Mouse (Mus musculus): ENCODE results near the gene Osbpl5. TPM values are rescaled to one million over a fixed set of nuclear protein-coding genes. Genes with fewer than 3 reads are reported as not detected.
"Not testable (repeated sequence)": the region's sequence is repeated elsewhere in the genome, so short reads cannot be mapped to it uniquely, and the experiment has no call there.

Gene Osbpl5
- polyA plus RNA-seq, 1 experiment from 2014 or later, result 26.4 TPM

GRCm38 (mm10) chr7:143681566-143681965, 75.2 kb downstream of the Osbpl5 start:
- WGBS, result 88% methylated on average over 1 of the region's 1 CpGs
- Histone ChIP-seq H3K27ac (ENCODE audit: low read length) (no peak overlapping the region), H3K27me3 (replicated peaks; ENCODE audit: control insufficient read depth, insufficient read depth, low read length) (no peaks in the 10 kb centered on the region), H3K4me3 (ENCODE audit: low read length) (no peak overlapping the region), H3K4me1 (ENCODE audit: control insufficient read depth, insufficient read depth, low read length) (no peaks in the 10 kb centered on the region), H3K9me3 (ENCODE audit: control insufficient read depth, low read length) (no peaks in the 10 kb centered on the region), H3K36me3 (ENCODE audit: control insufficient read depth, insufficient read depth, low read length) (no peaks in the 10 kb centered on the region), H3K9ac (ENCODE audit: low read depth, low read length) (no peak overlapping the region), H3K4me2 (ENCODE audit: low read depth, low read length) (no peak overlapping the region)
- no peak for ATAC-seq

GRCm38 (mm10) chr7:143680836-143681235, 75.9 kb downstream of the Osbpl5 start:
- not testable (repeated sequence) for ATAC-seq; H3K9ac ChIP-seq (ENCODE audit: low read depth, low read length)
- 57% methylated on average over 2 of the region's 2 CpGs for WGBS

GRCm38 (mm10) chr7:143679650-143680049, 77.1 kb downstream of the Osbpl5 start:
- 84% methylated on average over 2 of the region's 2 CpGs for WGBS
- ATAC-seq, result 0 out of 2 replicates have a peak, but pooled peaks have one; percentile 42
- not testable (repeated sequence) for H3K4me2 ChIP-seq (ENCODE audit: low read depth, low read length); H3K4me3 ChIP-seq (ENCODE audit: low read length); H3K9me3 ChIP-seq (ENCODE audit: control insufficient read depth, low read length); H3K36me3 ChIP-seq (ENCODE audit: control insufficient read depth, insufficient read depth, low read length); H3K4me1 ChIP-seq (ENCODE audit: control insufficient read depth, insufficient read depth, low read length); H3K27me3 ChIP-seq (replicated peaks; ENCODE audit: control insufficient read depth, insufficient read depth, low read length); H3K27ac ChIP-seq (ENCODE audit: low read length); H3K9ac ChIP-seq (ENCODE audit: low read depth, low read length)

More at GRCm38 (mm10) chr7:143680836-143681235, 75.9 kb downstream of the Osbpl5 start:
- H3K9me3 ChIP-seq (ENCODE audit: control insufficient read depth, low read length); H3K27me3 ChIP-seq (replicated peaks; ENCODE audit: control insufficient read depth, insufficient read depth, low read length); H3K36me3 ChIP-seq (ENCODE audit: control insufficient read depth, insufficient read depth, low read length); H3K4me2 ChIP-seq (ENCODE audit: low read depth, low read length); H3K27ac ChIP-seq (ENCODE audit: low read length); H3K4me1 ChIP-seq (ENCODE audit: control insufficient read depth, insufficient read depth, low read length); H3K4me3 ChIP-seq (ENCODE audit: low read length): not testable (repeated sequence)

- no peak for ATAC-seq
- H3K36me3 ChIP-seq (ENCODE audit: control insufficient read depth, insufficient read depth, low read length), result no peaks in the 10 kb centered on the region
- H3K9ac ChIP-seq (ENCODE audit: low read depth, low read length), result no peak overlapping the region
- H3K4me3 ChIP-seq (ENCODE audit: low read length), result no peak overlapping the region
- no peak overlapping the region for H3K4me2 ChIP-seq (ENCODE audit: low read depth, low read length)
- H3K27me3 ChIP-seq (replicated peaks; ENCODE audit: control insufficient read depth, insufficient read depth, low read length), result no peaks in the 10 kb centered on the region
- H3K27ac ChIP-seq (ENCODE audit: low read length), result no peak overlapping the region
- no peaks in the 10 kb centered on the region for H3K4me1 ChIP-seq (ENCODE audit: control insufficient read depth, insufficient read depth, low read length)
- H3K9me3 ChIP-seq (ENCODE audit: control insufficient read depth, low read length), result no peaks in the 10 kb centered on the region
Measured at GRCm38 (mm10) chr7:143666427-143667311, 90.1 kb downstream of the Osbpl5 start.

- no peak for ATAC-seq
- Histone ChIP-seq H3K9me3 (ENCODE audit: control insufficient read depth, low read length) (no peaks in the 10 kb centered on the region), H3K27me3 (replicated peaks; ENCODE audit: control insufficient read depth, insufficient read depth, low read length) (no peaks in the 10 kb centered on the region), H3K4me2 (ENCODE audit: low read depth, low read length) (no peak overlapping the region), H3K4me3 (ENCODE audit: low read length) (no peak overlapping the region), H3K27ac (ENCODE audit: low read length) (no peak overlapping the region), H3K9ac (ENCODE audit: low read depth, low read length) (no peak overlapping the region), H3K4me1 (ENCODE audit: control insufficient read depth, insufficient read depth, low read length) (no peaks in the 10 kb centered on the region), H3K36me3 (ENCODE audit: control insufficient read depth, insufficient read depth, low read length) (no peaks in the 10 kb centered on the region)
- 85% methylated on average over 2 of the region's 2 CpGs for WGBS
Measured at GRCm38 (mm10) chr7:143663470-143663869, 93.3 kb downstream of the Osbpl5 start.

- no peak overlapping the region for H3K9ac ChIP-seq (ENCODE audit: low read depth, low read length)
- H3K27ac ChIP-seq (ENCODE audit: low read length), result no peak overlapping the region
- H3K4me3 ChIP-seq (ENCODE audit: low read length), result no peak overlapping the region
- H3K9me3 ChIP-seq (ENCODE audit: control insufficient read depth, low read length), result no peaks in the 10 kb centered on the region
- H3K4me2 ChIP-seq (ENCODE audit: low read depth, low read length), result no peak overlapping the region
- no peaks in the 10 kb centered on the region for H3K4me1 ChIP-seq (ENCODE audit: control insufficient read depth, insufficient read depth, low read length)
- H3K27me3 ChIP-seq (replicated peaks; ENCODE audit: control insufficient read depth, insufficient read depth, low read length), result no peaks in the 10 kb centered on the region
- H3K36me3 ChIP-seq (ENCODE audit: control insufficient read depth, insufficient read depth, low read length), result no peaks in the 10 kb centered on the region
- no peak for ATAC-seq
Measured at GRCm38 (mm10) chr7:143660797-143661196, 96.0 kb downstream of the Osbpl5 start.

- WGBS, result 56% methylated on average over 10 of the region's 10 CpGs
- H3K9ac ChIP-seq (ENCODE audit: low read depth, low read length); H3K27ac ChIP-seq (ENCODE audit: low read length); H3K27me3 ChIP-seq (replicated peaks; ENCODE audit: control insufficient read depth, insufficient read depth, low read length); H3K4me2 ChIP-seq (ENCODE audit: low read depth, low read length); H3K9me3 ChIP-seq (ENCODE audit: control insufficient read depth, low read length); H3K4me1 ChIP-seq (ENCODE audit: control insufficient read depth, insufficient read depth, low read length); H3K36me3 ChIP-seq (ENCODE audit: control insufficient read depth, insufficient read depth, low read length); H3K4me3 ChIP-seq (ENCODE audit: low read length): not testable (repeated sequence)
- peak; percentile 27; the same call in 1 of the 2 replicates for ATAC-seq
Measured at GRCm38 (mm10) chr7:143649769-143650346, 106.9 kb downstream of the Osbpl5 start.

- WGBS, result 4% methylated on average over 39 of the region's 39 CpGs
- H3K4me2 ChIP-seq (ENCODE audit: low read depth, low read length), result peak within 1 kb of the TSS; percentile 79
- peak; percentile 99 for ATAC-seq
Measured at GRCm38 (mm10) chr7:143649034-143649768, 107.6 kb downstream of the Osbpl5 start, which contains the start of gene Tnfrsf22. Tnfrsf22 (minus strand) TSS chr7:143649661.

GRCm38 (mm10) chr7:143643949-143644348, 112.8 kb downstream of the Osbpl5 start:
- ATAC-seq; H3K9ac ChIP-seq (ENCODE audit: low read depth, low read length); H3K36me3 ChIP-seq (ENCODE audit: control insufficient read depth, insufficient read depth, low read length); H3K4me2 ChIP-seq (ENCODE audit: low read depth, low read length); H3K27me3 ChIP-seq (replicated peaks; ENCODE audit: control insufficient read depth, insufficient read depth, low read length); H3K9me3 ChIP-seq (ENCODE audit: control insufficient read depth, low read length); H3K27ac ChIP-seq (ENCODE audit: low read length); H3K4me3 ChIP-seq (ENCODE audit: low read length); H3K4me1 ChIP-seq (ENCODE audit: control insufficient read depth, insufficient read depth, low read length): not testable (repeated sequence)
- 79% methylated on average over 2 of the region's 2 CpGs for WGBS

More at GRCm38 (mm10) chr7:143649034-143649768, 107.6 kb downstream of the Osbpl5 start, which contains the start of gene Tnfrsf22:
- Histone ChIP-seq H3K9me3 (ENCODE audit: control insufficient read depth, low read length) (no peaks in the 10 kb centered on the region; the same call in 1 of the 2 replicates), H3K4me1 (ENCODE audit: control insufficient read depth, insufficient read depth, low read length) (no peaks in the 10 kb centered on the region), H3K9ac (ENCODE audit: low read depth, low read length) (peak within 1 kb of the TSS; percentile 66), H3K27me3 (replicated peaks; ENCODE audit: control insufficient read depth, insufficient read depth, low read length) (no peaks in the 10 kb centered on the region), H3K36me3 (ENCODE audit: control insufficient read depth, insufficient read depth, low read length) (no peaks in the 10 kb centered on the region), H3K27ac (ENCODE audit: low read length) (no peak within 1 kb of the TSS), H3K4me3 (ENCODE audit: low read length) (peak within 1 kb of the TSS; percentile 58)
